Mouse (Mus musculus): ENCODE results near the gene Gpr1. TPM values are rescaled to one million over a fixed set of nuclear protein-coding genes. Genes with fewer than 3 reads are reported as not detected.
"Not testable (repeated sequence)": the region's sequence is repeated elsewhere in the genome, so short reads cannot be mapped to it uniquely, and the experiment has no call there.

Gene Gpr1
- polyA plus RNA-seq, 1 experiment from 2014 or later, result 0.70 TPM

- H3K9ac ChIP-seq (replicated peaks), result peak overlapping the region; percentile 92
- H3K27me3 ChIP-seq, result no peaks in the 10 kb centered on the region
- peaks cover 30% of the 10 kb centered on the region for H3K36me3 ChIP-seq
- WGBS, result under 1% methylated on average over 14 of the region's 14 CpGs
- H3K9me3 ChIP-seq, result no peaks in the 10 kb centered on the region
- H3K27ac ChIP-seq, result peak overlapping the region; percentile 81
- peaks cover 29% of the 10 kb centered on the region for H3K4me1 ChIP-seq (replicated peaks)
- peak; percentile 51 for ATAC-seq
- peak overlapping the region; percentile 74 for H3K4me2 ChIP-seq (replicated peaks)
- peak overlapping the region; percentile 87 for H3K4me3 ChIP-seq (replicated peaks)
These were observed 38.1 kb downstream of the Gpr1 start for GRCm38 (mm10) chr1:63176259-63176603.

GRCm38 (mm10) chr1:63175853-63176252 lies 38.5 kb downstream of the Gpr1 start:
- Histone ChIP-seq H3K4me1 (replicated peaks) (peaks cover 29% of the 10 kb centered on the region), H3K9me3 (no peaks in the 10 kb centered on the region), H3K36me3 (peaks cover 30% of the 10 kb centered on the region), H3K27me3 (no peaks in the 10 kb centered on the region), H3K4me3 (replicated peaks) (peak overlapping the region; percentile 87), H3K9ac (replicated peaks) (peak overlapping the region; percentile 92), H3K4me2 (replicated peaks) (peak overlapping the region; percentile 74), H3K27ac (peak overlapping the region; percentile 81)
- no peak for ATAC-seq
- 13% methylated on average over 11 of the region's 11 CpGs for WGBS

GRCm38 (mm10) chr1:63168638-63169037 lies 45.7 kb downstream of the Gpr1 start:
- Histone ChIP-seq H3K4me3 (replicated peaks) (no peak overlapping the region), H3K4me1 (replicated peaks) (no peaks in the 10 kb centered on the region), H3K4me2 (replicated peaks) (no peak overlapping the region), H3K9me3 (no peaks in the 10 kb centered on the region), H3K36me3 (peaks cover 60% of the 10 kb centered on the region), H3K27me3 (no peaks in the 10 kb centered on the region), H3K27ac (no peak overlapping the region), H3K9ac (replicated peaks) (no peak overlapping the region)
- WGBS, result 81% methylated on average over 2 of the region's 2 CpGs
- no peak for ATAC-seq

- Histone ChIP-seq H3K27me3 (no peaks in the 10 kb centered on the region), H3K27ac (no peak overlapping the region), H3K4me3 (replicated peaks) (no peak overlapping the region), H3K9ac (replicated peaks) (no peak overlapping the region), H3K4me2 (replicated peaks) (no peak overlapping the region), H3K9me3 (no peaks in the 10 kb centered on the region), H3K4me1 (replicated peaks) (no peaks in the 10 kb centered on the region), H3K36me3 (peaks cover 59% of the 10 kb centered on the region)
- no peak for ATAC-seq
- 97% methylated on average over 13 of the region's 13 CpGs for WGBS
These were observed 74.1 kb downstream of the Gpr1 start for GRCm38 (mm10) chr1:63140231-63140630.

- not testable (repeated sequence) for H3K27ac ChIP-seq; ATAC-seq; H3K27me3 ChIP-seq; H3K4me2 ChIP-seq (replicated peaks); H3K4me3 ChIP-seq (replicated peaks); H3K9ac ChIP-seq (replicated peaks); H3K4me1 ChIP-seq (replicated peaks); H3K9me3 ChIP-seq
- WGBS, result 93% methylated on average over 1 of the region's 1 CpGs
- peaks cover 44% of the 10 kb centered on the region for H3K36me3 ChIP-seq
These were observed 75.8 kb downstream of the Gpr1 start for GRCm38 (mm10) chr1:63138586-63138985.

GRCm38 (mm10) chr1:63137971-63138370 lies 76.4 kb downstream of the Gpr1 start:
- H3K4me3 ChIP-seq (replicated peaks), result no peak overlapping the region
- no peak overlapping the region for H3K4me2 ChIP-seq (replicated peaks)
- WGBS, result 77% methylated on average over 2 of the region's 2 CpGs
- H3K27me3 ChIP-seq, result no peaks in the 10 kb centered on the region
- no peak overlapping the region for H3K27ac ChIP-seq
- H3K4me1 ChIP-seq (replicated peaks), result no peaks in the 10 kb centered on the region
- no peak overlapping the region for H3K9ac ChIP-seq (replicated peaks)
- peaks cover 39% of the 10 kb centered on the region for H3K36me3 ChIP-seq
- ATAC-seq, result no peak
- H3K9me3 ChIP-seq, result no peaks in the 10 kb centered on the region

GRCm38 (mm10) chr1:63134530-63134929 lies 79.8 kb downstream of the Gpr1 start:
- Histone ChIP-seq H3K9me3 (no peaks in the 10 kb centered on the region), H3K36me3 (peaks cover 12% of the 10 kb centered on the region), H3K27me3 (no peaks in the 10 kb centered on the region), H3K4me1 (replicated peaks) (no peaks in the 10 kb centered on the region), H3K4me3 (replicated peaks) (no peak overlapping the region), H3K4me2 (replicated peaks) (no peak overlapping the region), H3K27ac (no peak overlapping the region), H3K9ac (replicated peaks) (no peak overlapping the region)
- WGBS, result 80% methylated on average over 3 of the region's 3 CpGs
- no peak for ATAC-seq

Small RNAs within 50 kb of the gene (microRNA-seq; reads per million reads assigned to microRNA genes)
- not detected for gene Gm24557
- gene Gm27512, result not detected

Other genes with a start within 250 kb of the Gpr1 start
- 9.7 and 12.2 TPM in 2 replicates for gene Ino80d, start 99.9 kb downstream of the Gpr1 start, polyA plus RNA-seq (2015; fragmentation: Nextera tagmentation; extraction: Ambion mirVana)
- gene Eef1b2, start 37.7 kb downstream of the Gpr1 start, polyA plus RNA-seq (2015; fragmentation: Nextera tagmentation; extraction: Ambion mirVana), result 462 and 473 TPM in 2 replicates
- gene Ndufs1, start 37.7 kb downstream of the Gpr1 start, polyA plus RNA-seq (2015; fragmentation: Nextera tagmentation; extraction: Ambion mirVana), result 134 and 143 TPM in 2 replicates
- 47.9 and 49.6 TPM in 2 replicates for gene Zdbf2, start 58.7 kb upstream of the Gpr1 start, polyA plus RNA-seq (2015; fragmentation: Nextera tagmentation; extraction: Ambion mirVana)
- gene Adam23, start 231.3 kb upstream of the Gpr1 start, polyA plus RNA-seq (2015; fragmentation: Nextera tagmentation; extraction: Ambion mirVana), result 11.4 and 12.8 TPM in 2 replicates

Data from midbrain, embryonic 13.5 days (tissue).